ENCODE assay signal across 8 mouse cellular contexts in genomic region chr16:18586906-18587546, GRCm38 (mm10). TPM values are rescaled to one million over a fixed set of nuclear protein-coding genes. Genes with fewer than 3 reads are reported as not detected.
DNase-seq lines count a peak whose midpoint lies in the region; ATAC-seq and TF ChIP-seq lines count a peak whose summit lies in the region.

No protein-coding gene starts in this region.

- no peaks in the 10 kb centered on the region for H3K9me3 ChIP-seq in liver, embryonic 13.5 days (replicated peaks)

- no peak overlapping the region for H3K27ac ChIP-seq in testis, adult 2 months (ENCODE audit: control insufficient read depth, insufficient read depth, low read depth, low read length)
- H3K27ac ChIP-seq in liver, embryonic 13.5 days = no peak overlapping the region

- no peak for TF ChIP-seq CTCF in testis, adult 2 months (IDR thresholded peaks at IDR 0.05; ENCODE audit: control insufficient read depth, insufficient read depth, insufficient replicate concordance, low read depth, low read length)

- DNase-seq in embryo, embryonic 9.5 days (ENCODE audit: extremely low spot score) = peak; percentile 37
- no peak for DNase-seq in embryo, embryonic 10 days (ENCODE audit: low spot score)
- DNase-seq in testis, postnatal 10 days (ENCODE audit: low spot score) = no peak
- DNase-seq in liver, embryonic 13.5 days = no peak
- no peak for DNase-seq in layer of hippocampus, adult 11-12 months (ENCODE audit: low spot score)
- DNase-seq in cerebellum, adult 11-12 months = no peak

- 2% methylated on average over 22 of the region's 62 CpGs for WGBS in liver, embryonic 13.5 days (ENCODE audit: insufficient replicate concordance)

- H3K36me3 ChIP-seq in testis, adult 2 months (ENCODE audit: control insufficient read depth, insufficient read depth, low read length) = no peaks in the 10 kb centered on the region
- no peaks in the 10 kb centered on the region for H3K36me3 ChIP-seq in liver, embryonic 13.5 days

- peaks cover 75% of the 10 kb centered on the region for H3K4me1 ChIP-seq in testis, adult 2 months (ENCODE audit: control insufficient read depth, insufficient read depth, low read length)
- H3K4me1 ChIP-seq in liver, embryonic 13.5 days (replicated peaks) = peaks cover 39% of the 10 kb centered on the region

- H3K4me3 ChIP-seq in testis, adult 2 months (ENCODE audit: control insufficient read depth, low read depth, low read length) = peak overlapping the region; percentile 82
- peak overlapping the region; percentile 35 for H3K4me3 ChIP-seq in liver, embryonic 13.5 days (replicated peaks)

- TF ChIP-seq POLR2A in testis, adult 2 months (IDR thresholded peaks at IDR 0.05; ENCODE audit: control insufficient read depth, low read depth, low read length) = no peak

- no peaks in the 10 kb centered on the region; the same call in 1 of the 2 replicates for H3K27me3 ChIP-seq in testis, adult 2 months (ENCODE audit: control insufficient read depth, insufficient read depth, low read length)
- peaks cover 100% of the 10 kb centered on the region for H3K27me3 ChIP-seq in liver, embryonic 13.5 days

- H3K4me2 ChIP-seq in liver, embryonic 13.5 days = peak overlapping the region; percentile 52

- no peak for ATAC-seq in liver, embryonic 13.5 days (ENCODE audit: low read depth)
- no peak for ATAC-seq in frontal cortex, adult (ENCODE audit: low TSS enrichment)

- no peak overlapping the region for H3K9ac ChIP-seq in liver, embryonic 13.5 days

RNA-seq across cellular contexts. Expression of gene Tbx1, which starts 3.4 kb away (rescaled TPM):
- 4.2 and 6.1 TPM in 2 replicates for polyA plus RNA-seq in testis, adult 2 months (2012; rRNA removed)
- 0.05 TPM in 1 of 2 replicates, not detected in the other for polyA plus RNA-seq in liver, embryonic 13.5 days (2015; fragmentation: Nextera tagmentation; extraction: Ambion mirVana)

RNA-seq across cellular contexts. Expression of gene Gp1bb, which starts 35.2 kb away (rescaled TPM):
- polyA plus RNA-seq in testis, adult 2 months (2012; rRNA removed) = 7.8 and 10.9 TPM in 2 replicates
- polyA plus RNA-seq in liver, embryonic 13.5 days (2015; fragmentation: Nextera tagmentation; extraction: Ambion mirVana) = 25.2 and 32.4 TPM in 2 replicates

RNA-seq across cellular contexts. Expression of gene Gm49601, which starts 39.2 kb away (rescaled TPM):
- 9.5 and 11.6 TPM in 2 replicates for polyA plus RNA-seq in testis, adult 2 months (2012; rRNA removed)
- polyA plus RNA-seq in liver, embryonic 13.5 days (2015; fragmentation: Nextera tagmentation; extraction: Ambion mirVana) = 0.14 and 0.78 TPM in 2 replicates

RNA-seq across cellular contexts. Expression of gene Sept5, which starts 42.7 kb away (rescaled TPM):
- 62.5 and 63.0 TPM in 2 replicates for polyA plus RNA-seq in testis, adult 2 months (2012; rRNA removed)
- 2.4 and 2.6 TPM in 2 replicates for polyA plus RNA-seq in liver, embryonic 13.5 days (2015; fragmentation: Nextera tagmentation; extraction: Ambion mirVana)
